Mouse (Mus musculus) gastrocnemius, postnatal 25 days (tissue): ENCODE results near the gene Rwdd2b. TPM values are rescaled to one million over a fixed set of nuclear protein-coding genes. Genes with fewer than 3 reads are reported as not detected.

Source experiments
- DNase-seq: peaks from one replicate; pipeline ENCODE4 v3.0.0; 2022
- total RNA-seq, 2 experiments: library from RNA; stranded (reverse); gene quantifications; 1 replicate in 1 of 2; 2 replicates in 1 of 2; pipeline ENCODE4 v1.2.3; 2021

The Rwdd2b gene
- total RNA-seq, 2 experiments from 2014 or later = 3.6 to 3.9 TPM

GRCm38 (mm10) chr16:87420662-87421061 lies 19.7 kb downstream of the Rwdd2b start:
- no peak for DNase-seq

- no peak for DNase-seq
Measured at GRCm38 (mm10) chr16:87405001-87405400, 35.4 kb downstream of the Rwdd2b start.

- peak; percentile 16 for DNase-seq
Measured at GRCm38 (mm10) chr16:87393813-87394548, 46.4 kb downstream of the Rwdd2b start.

GRCm38 (mm10) chr16:87387444-87387977 lies 52.9 kb downstream of the Rwdd2b start:
- no peak for DNase-seq

GRCm38 (mm10) chr16:87384366-87384765 lies 56.0 kb downstream of the Rwdd2b start:
- no peak for DNase-seq

Other genes starting within 250 kb of the Rwdd2b start
- gene N6amt1, start 86.4 kb downstream of the Rwdd2b start, total RNA-seq = 1 to 10 TPM; 6.6 to 7.1 TPM
- gene Ltn1, start 8.0 kb downstream of the Rwdd2b start, total RNA-seq = 10 to 100 TPM; 21.2 to 23.0 TPM
- 10 to 100 TPM; 38.3 to 47.5 TPM for gene Usp16, start 14.1 kb upstream of the Rwdd2b start, total RNA-seq
- gene Cct8, start 55.3 kb upstream of the Rwdd2b start, total RNA-seq = 100 to 1,000 TPM; 111 to 117 TPM
- 10 to 100 TPM; 11.5 to 17.4 TPM for gene Map3k7cl, start 112.8 kb upstream of the Rwdd2b start, total RNA-seq